Mouse (Mus musculus) left cerebral cortex, postnatal 10 days (tissue): ENCODE measurements around the gene Gm6337. TPM values are rescaled to one million over a fixed set of nuclear protein-coding genes. Genes with fewer than 3 reads are reported as not detected.
"Not testable (repeated sequence)": the region's sequence is repeated elsewhere in the genome, so short reads cannot be mapped to it uniquely, and the experiment has no call there.

Experiments
- DNase-seq, 2 experiments: peaks; one replicate each; pipeline ENCODE4 v3.0.0; 2021 to 2022; ENCODE audit warnings: low spot score in 2 of 2, mixed read lengths in 1 of 2; ENCODE audit errors: extremely low spot score in 1 of 2
- intact Hi-C: fragments of 180-260 bp; cut with DNase I; formaldehyde crosslinking; loops from one replicate; pipeline ENCODE4 v1.15.1; 2025
- total RNA-seq, 2 experiments: library from RNA; stranded (reverse); gene quantifications; 2 replicates each; pipeline ENCODE4 v1.2.3; 2021

Gene Gm6337
- not detected for total RNA-seq

GRCm38 (mm10) chr14:6058167-6058566 lies at the start of gene Gm6337:
Gene Gm6337, minus strand, starts transcription at chr14:6058267.
- intact Hi-C loops, DNase-seq: not testable (repeated sequence)

GRCm38 (mm10) chr14:6107500-6107899 lies 49.4 kb upstream of the Gm6337 start:
- intact Hi-C loops = not testable (repeated sequence)

GRCm38 (mm10) chr14:6093842-6094241 lies 35.8 kb upstream of the Gm6337 start, which contains the start of gene Gm8206:
Gene Gm8206, minus strand, starts transcription at chr14:6093942.
- DNase-seq, intact Hi-C loops: not testable (repeated sequence)

More at GRCm38 (mm10) chr14:6107500-6107899, 49.4 kb upstream of the Gm6337 start:
- not testable (repeated sequence) for DNase-seq

Other genes with a start within 250 kb of the Gm6337 start
- not detected for gene Gm3424, start 227.9 kb downstream of the Gm6337 start, total RNA-seq
- 1 to 10 TPM in 1 of 2 experiments, under 1 TPM in 1; 0.83 to 1.5 TPM for gene Gm8237, start 177.9 kb downstream of the Gm6337 start, total RNA-seq
- gene Gm3248, start 96.5 kb downstream of the Gm6337 start, total RNA-seq = under 1 TPM; 0.97 TPM
- not detected for gene Gm3453, start 79.1 kb downstream of the Gm6337 start, total RNA-seq
- 1 to 10 TPM in 1 of 2 experiments, under 1 TPM in 1; 0.41 to 1.1 TPM for gene Gm8206, start 35.7 kb upstream of the Gm6337 start, total RNA-seq
- 1 to 10 TPM; 2.7 TPM for gene Gm3468, start 50.4 kb upstream of the Gm6337 start, total RNA-seq
- under 1 TPM in 1 of 2 experiments, not detected in 1; 0.19 TPM for gene Gm3476, start 67.5 kb upstream of the Gm6337 start, total RNA-seq
- gene Gm21560, start 161.0 kb upstream of the Gm6337 start, total RNA-seq = 1 to 10 TPM; 1.7 to 2.4 TPM
- 1 to 10 TPM; 3.6 to 5.2 TPM for gene Gm3411, start 229.0 kb upstream of the Gm6337 start, total RNA-seq
- not detected for gene Gm21103, start 246.6 kb upstream of the Gm6337 start, total RNA-seq